Mouse (Mus musculus) brain, embryonic 14.5 days (tissue): ENCODE data around the gene Mtx1.

ENCODE experiments used
- CTCF ChIP-seq: fragments of 200-500 bp; IDR thresholded peaks from 2 replicates; pipeline ENCODE4 v1.5.1; 2012; ENCODE audit warnings: inconsistent platforms, mild to moderate bottlenecking, moderate library complexity, borderline replicate concordance; ENCODE audit not compliant: insufficient read depth, insufficient read length; ENCODE audit errors: extremely low read depth
- POLR2A ChIP-seq: fragments of 200-500 bp; IDR thresholded peaks from 2 replicates; pipeline ENCODE4 v1.6.1; 2012; ENCODE audit warnings: mild to moderate bottlenecking, inconsistent platforms, borderline replicate concordance; ENCODE audit not compliant: poor library complexity, insufficient read depth, insufficient read length, severe bottlenecking; ENCODE audit errors: extremely low read depth

DNA sequence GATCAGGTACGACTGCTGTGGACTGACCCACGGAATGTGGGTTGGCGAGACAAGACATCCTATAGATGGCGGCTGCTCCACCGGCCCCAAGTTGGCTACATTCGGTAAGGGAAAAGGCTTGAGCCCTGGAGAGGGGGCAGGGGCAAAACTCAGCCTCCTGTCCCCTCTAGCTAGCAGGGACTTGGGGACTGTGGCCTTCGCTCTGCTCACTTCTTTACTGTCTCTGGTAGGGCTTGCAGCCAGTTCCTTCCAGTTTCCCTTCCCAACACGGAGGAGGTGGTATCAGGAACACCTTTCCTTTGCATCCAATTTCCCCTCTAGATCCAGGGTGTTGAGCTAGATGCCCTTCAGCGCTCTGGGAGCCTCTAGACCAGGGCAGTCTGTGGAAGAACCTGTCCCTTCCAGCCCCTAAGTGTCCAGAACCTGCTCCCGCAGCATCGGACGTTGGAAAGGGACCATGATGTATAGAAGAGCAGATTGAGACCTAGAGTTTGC, 1.5 kb downstream of the Mtx1 start:
- no peak for TF ChIP-seq CTCF
- TF ChIP-seq POLR2A, result no peak
